Comparison of ENCODE assay signal across 8 mouse cellular contexts in genomic region chr10:128803771-128804270, GRCm38 (mm10). TPM values are rescaled to one million over a fixed set of nuclear protein-coding genes. Genes with fewer than 3 reads are reported as not detected.
A peak's percentile ranks its signal among the peaks of the same experiment; 100 is the strongest.
DNase-seq lines count a peak whose midpoint lies in the region; ATAC-seq and TF ChIP-seq lines count a peak whose summit lies in the region.

Gene Dnajc14 (plus strand): TSS chr10:128804062.

- H3K27me3 ChIP-seq in embryonic facial prominence, embryonic 14.5 days (replicated peaks; ENCODE audit: control insufficient read depth, insufficient read depth, low read length), result no peaks in the 10 kb centered on the region
- H3K27me3 ChIP-seq in heart, adult 2 months (ENCODE audit: control insufficient read depth, insufficient read depth, low read length), result no peaks in the 10 kb centered on the region
- no peaks in the 10 kb centered on the region for H3K27me3 ChIP-seq in kidney, adult 2 months (replicated peaks; ENCODE audit: control insufficient read depth, insufficient read depth, low read length)
- H3K27me3 ChIP-seq in limb, embryonic 10.5 days (ENCODE audit: low read depth, poor library complexity, severe bottlenecking), result no peaks in the 10 kb centered on the region
- no peaks in the 10 kb centered on the region for H3K27me3 ChIP-seq in midbrain, embryonic 10.5 days (ENCODE audit: low read depth, poor library complexity, severe bottlenecking)
- no peaks in the 10 kb centered on the region for H3K27me3 ChIP-seq in stomach, embryonic 14.5 days (ENCODE audit: control insufficient read depth, insufficient read depth, low read length)

- H3K4me3 ChIP-seq in embryonic facial prominence, embryonic 14.5 days (ENCODE audit: low read depth, low read length), result peak within 1 kb of the TSS; percentile 82
- peak within 1 kb of the TSS; percentile 82 for H3K4me3 ChIP-seq in heart, adult 2 months
- peak within 1 kb of the TSS; percentile 86 for H3K4me3 ChIP-seq in kidney, adult 2 months (ENCODE audit: insufficient read depth, low read depth, low read length)
- H3K4me3 ChIP-seq in limb, embryonic 10.5 days, result peak within 1 kb of the TSS; percentile 79
- H3K4me3 ChIP-seq in midbrain, embryonic 10.5 days, result peak within 1 kb of the TSS; percentile 88
- peak within 1 kb of the TSS; percentile 67 for H3K4me3 ChIP-seq in stomach, embryonic 14.5 days (ENCODE audit: low read depth, low read length)

- H3K79me2 ChIP-seq in heart, adult 2 months (replicated peaks; ENCODE audit: control insufficient read depth, insufficient read depth, low read length), result peaks cover 4% of the 10 kb centered on the region

- H3K9ac ChIP-seq in embryonic facial prominence, embryonic 14.5 days (ENCODE audit: low read depth, low read length), result peak within 1 kb of the TSS; percentile 85
- H3K9ac ChIP-seq in heart, adult 2 months (ENCODE audit: low read depth, low read length), result peak within 1 kb of the TSS; percentile 88
- H3K9ac ChIP-seq in stomach, embryonic 14.5 days (replicated peaks; ENCODE audit: low read depth, low read length), result peak within 1 kb of the TSS; percentile 79

- H3K4me2 ChIP-seq in embryonic facial prominence, embryonic 14.5 days (ENCODE audit: low read depth, low read length), result peak within 1 kb of the TSS; percentile 72
- peak within 1 kb of the TSS; percentile 58 for H3K4me2 ChIP-seq in stomach, embryonic 14.5 days (replicated peaks; ENCODE audit: low read depth, low read length)

- no peaks in the 10 kb centered on the region for H3K9me3 ChIP-seq in embryonic facial prominence, embryonic 14.5 days (ENCODE audit: control insufficient read depth, low read length)
- no peaks in the 10 kb centered on the region for H3K9me3 ChIP-seq in limb, embryonic 10.5 days (replicated peaks)
- H3K9me3 ChIP-seq in midbrain, embryonic 10.5 days (replicated peaks), result no peaks in the 10 kb centered on the region
- H3K9me3 ChIP-seq in stomach, embryonic 14.5 days (ENCODE audit: control insufficient read depth, low read depth, low read length), result no peaks in the 10 kb centered on the region

- H3K27ac ChIP-seq in embryonic facial prominence, embryonic 14.5 days (replicated peaks; ENCODE audit: low read depth, low read length), result peak within 1 kb of the TSS; percentile 99
- peak within 1 kb of the TSS; percentile 91 for H3K27ac ChIP-seq in heart, adult 2 months
- H3K27ac ChIP-seq in kidney, adult 2 months (ENCODE audit: insufficient read depth, low read depth, low read length), result peak within 1 kb of the TSS; percentile 88
- peak within 1 kb of the TSS; percentile 93 for H3K27ac ChIP-seq in limb, embryonic 10.5 days
- peak within 1 kb of the TSS; percentile 97 for H3K27ac ChIP-seq in midbrain, embryonic 10.5 days (replicated peaks)
- H3K27ac ChIP-seq in stomach, embryonic 14.5 days (ENCODE audit: low read length), result peak within 1 kb of the TSS; percentile 98

- peaks cover 47% of the 10 kb centered on the region for H3K36me3 ChIP-seq in embryonic facial prominence, embryonic 14.5 days (ENCODE audit: control insufficient read depth, insufficient read depth, low read length)
- H3K36me3 ChIP-seq in heart, adult 2 months (ENCODE audit: control insufficient read depth, insufficient read depth, low read length), result peaks cover 19% of the 10 kb centered on the region
- H3K36me3 ChIP-seq in kidney, adult 2 months (ENCODE audit: control insufficient read depth, insufficient read depth, low read length), result no peaks in the 10 kb centered on the region
- H3K36me3 ChIP-seq in limb, embryonic 10.5 days, result peaks cover 55% of the 10 kb centered on the region
- H3K36me3 ChIP-seq in midbrain, embryonic 10.5 days, result peaks cover 60% of the 10 kb centered on the region
- H3K36me3 ChIP-seq in stomach, embryonic 14.5 days (ENCODE audit: control insufficient read depth, insufficient read depth, low read length), result peaks cover 10% of the 10 kb centered on the region

- TF ChIP-seq EP300 in heart, adult 2 months (IDR thresholded peaks at IDR 0.05; ENCODE audit: insufficient read depth, low read depth, low read length), result no peak

- H3K4me1 ChIP-seq in embryonic facial prominence, embryonic 14.5 days (ENCODE audit: control insufficient read depth, insufficient read depth, low read length), result peaks cover 36% of the 10 kb centered on the region
- H3K4me1 ChIP-seq in heart, adult 2 months (ENCODE audit: control insufficient read depth, insufficient read depth, low read length), result peaks cover 12% of the 10 kb centered on the region
- H3K4me1 ChIP-seq in kidney, adult 2 months (ENCODE audit: control insufficient read depth, insufficient read depth, low read length), result peaks cover 12% of the 10 kb centered on the region; the same call in 1 of the 2 replicates
- H3K4me1 ChIP-seq in limb, embryonic 10.5 days, result peaks cover 52% of the 10 kb centered on the region
- peaks cover 51% of the 10 kb centered on the region for H3K4me1 ChIP-seq in midbrain, embryonic 10.5 days
- peaks cover 30% of the 10 kb centered on the region for H3K4me1 ChIP-seq in stomach, embryonic 14.5 days (ENCODE audit: control insufficient read depth, insufficient read depth, low read length)

- no peak for TF ChIP-seq POLR2A in heart, adult 2 months (IDR thresholded peaks at IDR 0.05; ENCODE audit: insufficient read depth, low read depth, low read length)
- no peak for TF ChIP-seq POLR2A in kidney, adult 2 months (IDR thresholded peaks at IDR 0.05; ENCODE audit: low read depth, low read length)

- peak; percentile 89 for DNase-seq in 3T3-L1 (ENCODE audit: low read depth, low spot score)
- DNase-seq in adrenal gland, postnatal 10 days, result peak; percentile 69
- peak; percentile 83 for DNase-seq in embryonic facial prominence, embryonic 14.5 days (ENCODE audit: low spot score)
- peak; percentile 75 to 78 for DNase-seq in heart, adult 2 months
- DNase-seq in kidney, adult 2 months, result peak; percentile 58
- DNase-seq in limb, embryonic 10.5 days (ENCODE audit: low spot score), result peak; percentile 67
- DNase-seq in midbrain, embryonic 10.5 days (ENCODE audit: low spot score), result no peak

- WGBS in embryonic facial prominence, embryonic 14.5 days, result 1% methylated on average over 14 of the region's 14 CpGs
- WGBS in heart, adult 2 months, result under 1% methylated on average over 14 of the region's 14 CpGs
- WGBS in kidney, adult 2 months, result 2% methylated on average over 14 of the region's 14 CpGs
- WGBS in limb, embryonic 10.5 days, result 1% methylated on average over 14 of the region's 14 CpGs
- under 1% methylated on average over 14 of the region's 14 CpGs for WGBS in midbrain, embryonic 10.5 days
- WGBS in stomach, embryonic 14.5 days, result 0% methylated on average over 14 of the region's 14 CpGs

- TF ChIP-seq CTCF in heart, adult 2 months (IDR thresholded peaks at IDR 0.05), result peak; percentile 5; the same call in 1 of the 2 replicates
- TF ChIP-seq CTCF in kidney, adult 2 months (conservative IDR thresholded peaks at IDR 0.05; ENCODE audit: insufficient read depth, insufficient read length, low read depth, low read length), result no peak

- peak; percentile 26 for ATAC-seq in embryonic facial prominence, embryonic 14.5 days (ENCODE audit: low read depth)
- peak; percentile 8; the same call in 1 of the 2 replicates for ATAC-seq in stomach, embryonic 14.5 days (ENCODE audit: insufficient number of reproducible peaks, insufficient read depth, low FRiP score, low read depth)

- intact Hi-C loops in heart, adult 2 months (cut with DNase I), result loop anchor here (2.0 to 10.0 kb wide), 2 partner anchors 23 to 259 kb away; partner anchors contain the start of genes Rpl41 and Zc3h10

RNA-seq across cellular contexts. Expression of gene Dnajc14, which starts in this region (rescaled TPM):
- total RNA-seq in adrenal gland, postnatal 10 days (2021), result 10 to 100 TPM; 57.7 to 64.9 TPM
- polyA plus RNA-seq in embryonic facial prominence, embryonic 14.5 days (2014; fragmentation: Nextera tagmentation; extraction: Ambion mirVana), result 42.7 and 47.9 TPM in 2 replicates
- 10 to 100 TPM; 34.1 to 36.4 TPM for total RNA-seq in heart, adult 2 months (2021)
- 8.4 and 11.3 TPM in 2 replicates for polyA plus RNA-seq in heart, adult 2 months (2012; rRNA removed)
- 16.2 and 17.3 TPM in 2 replicates for polyA plus RNA-seq in kidney, adult 2 months (2012; rRNA removed)
- polyA plus RNA-seq in limb, embryonic 10.5 days (2016; fragmentation: Nextera tagmentation; extraction: Ambion mirVana), result 47.7 and 54.0 TPM in 2 replicates
- 50.7 and 57.8 TPM in 2 replicates for polyA plus RNA-seq in midbrain, embryonic 10.5 days (2016; fragmentation: Nextera tagmentation; extraction: Ambion mirVana)
- polyA plus RNA-seq in stomach, embryonic 14.5 days (2014; fragmentation: Nextera tagmentation; extraction: Ambion mirVana), result 40.0 and 40.2 TPM in 2 replicates
